Mouse (Mus musculus): Measurements from ENCODE around the gene Katnal1. TPM values are rescaled to one million over a fixed set of nuclear protein-coding genes. Genes with fewer than 3 reads are reported as not detected.

Gene Katnal1
- polyA plus RNA-seq, 1 experiment from 2014 or later, result 39.7 TPM

- ATAC-seq (ENCODE audit: low FRiP score, low read depth), result no peak
- no peak overlapping the region for H3K9ac ChIP-seq (replicated peaks)
- H3K4me3 ChIP-seq, result no peak overlapping the region
- no peaks in the 10 kb centered on the region for H3K36me3 ChIP-seq
- H3K4me2 ChIP-seq (replicated peaks), result no peak overlapping the region
- H3K27me3 ChIP-seq, result no peaks in the 10 kb centered on the region
- H3K9me3 ChIP-seq, result no peaks in the 10 kb centered on the region
- WGBS, result 45% methylated on average over 6 of the region's 6 CpGs
- no peaks in the 10 kb centered on the region for H3K4me1 ChIP-seq
- no peak overlapping the region for H3K27ac ChIP-seq (replicated peaks)
Observed at GRCm38 (mm10) chr5:148952419-148952818, 23.3 kb upstream of the Katnal1 start.

GRCm38 (mm10) chr5:148951360-148951759, 22.2 kb upstream of the Katnal1 start:
- H3K9ac ChIP-seq (replicated peaks), result no peak overlapping the region
- no peaks in the 10 kb centered on the region for H3K36me3 ChIP-seq
- H3K27ac ChIP-seq (replicated peaks), result no peak overlapping the region
- no peaks in the 10 kb centered on the region for H3K4me1 ChIP-seq
- no peak for ATAC-seq (ENCODE audit: low FRiP score, low read depth)
- no peak overlapping the region for H3K4me3 ChIP-seq
- H3K27me3 ChIP-seq, result no peaks in the 10 kb centered on the region
- WGBS, result 95% methylated on average over 5 of the region's 5 CpGs
- H3K9me3 ChIP-seq, result no peaks in the 10 kb centered on the region
- no peak overlapping the region for H3K4me2 ChIP-seq (replicated peaks)

- no peak for ATAC-seq (ENCODE audit: low FRiP score, low read depth)
- H3K4me1 ChIP-seq, result no peaks in the 10 kb centered on the region
Observed at GRCm38 (mm10) chr5:148950064-148950463, 20.9 kb upstream of the Katnal1 start.

GRCm38 (mm10) chr5:148948577-148948976, 19.5 kb upstream of the Katnal1 start:
- Histone ChIP-seq H3K4me1 (peaks cover 4% of the 10 kb centered on the region; the same call in 1 of the 2 replicates), H3K27me3 (no peaks in the 10 kb centered on the region), H3K27ac (replicated peaks) (no peak overlapping the region), H3K4me2 (replicated peaks) (no peak overlapping the region), H3K4me3 (no peak overlapping the region), H3K36me3 (no peaks in the 10 kb centered on the region), H3K9me3 (no peaks in the 10 kb centered on the region), H3K9ac (replicated peaks) (no peak overlapping the region)
- WGBS, result 80% methylated on average over 9 of the region's 9 CpGs
- no peak for ATAC-seq (ENCODE audit: low FRiP score, low read depth)

More at GRCm38 (mm10) chr5:148950064-148950463, 20.9 kb upstream of the Katnal1 start:
- Histone ChIP-seq H3K4me2 (replicated peaks) (no peak overlapping the region), H3K4me3 (no peak overlapping the region), H3K9ac (replicated peaks) (no peak overlapping the region), H3K27me3 (no peaks in the 10 kb centered on the region), H3K27ac (replicated peaks) (no peak overlapping the region), H3K36me3 (no peaks in the 10 kb centered on the region), H3K9me3 (no peaks in the 10 kb centered on the region)
- WGBS, result 71% methylated on average over 15 of the region's 15 CpGs

- Histone ChIP-seq H3K36me3 (no peaks in the 10 kb centered on the region), H3K27ac (replicated peaks) (no peak overlapping the region), H3K4me3 (no peak overlapping the region), H3K4me2 (replicated peaks) (no peak overlapping the region), H3K4me1 (peaks cover 7% of the 10 kb centered on the region; the same call in 1 of the 2 replicates), H3K27me3 (no peaks in the 10 kb centered on the region), H3K9me3 (no peaks in the 10 kb centered on the region), H3K9ac (replicated peaks) (no peak overlapping the region)
- ATAC-seq (ENCODE audit: low FRiP score, low read depth), result no peak
- 82% methylated on average over 3 of the region's 4 CpGs for WGBS
Observed at GRCm38 (mm10) chr5:148947412-148947811, 18.3 kb upstream of the Katnal1 start.

- H3K9me3 ChIP-seq, result no peaks in the 10 kb centered on the region
- H3K27ac ChIP-seq (replicated peaks), result no peak overlapping the region
- H3K27me3 ChIP-seq, result no peaks in the 10 kb centered on the region
- H3K9ac ChIP-seq (replicated peaks), result no peak overlapping the region
- H3K4me3 ChIP-seq, result no peak overlapping the region
- WGBS, result 79% methylated on average over 5 of the region's 5 CpGs
- no peak overlapping the region for H3K4me2 ChIP-seq (replicated peaks)
- peaks cover 7% of the 10 kb centered on the region; the same call in 1 of the 2 replicates for H3K4me1 ChIP-seq
- no peak for ATAC-seq (ENCODE audit: low FRiP score, low read depth)
- no peaks in the 10 kb centered on the region for H3K36me3 ChIP-seq
Observed at GRCm38 (mm10) chr5:148946787-148947186, 17.7 kb upstream of the Katnal1 start.

GRCm38 (mm10) chr5:148945735-148946134, 16.6 kb upstream of the Katnal1 start:
- ATAC-seq (ENCODE audit: low FRiP score, low read depth), result no peak
- H3K27ac ChIP-seq (replicated peaks), result no peak overlapping the region
- H3K9me3 ChIP-seq, result no peaks in the 10 kb centered on the region
- H3K4me1 ChIP-seq, result peaks cover 7% of the 10 kb centered on the region; the same call in 1 of the 2 replicates
- no peaks in the 10 kb centered on the region for H3K36me3 ChIP-seq
- H3K4me2 ChIP-seq (replicated peaks), result no peak overlapping the region
- no peaks in the 10 kb centered on the region for H3K27me3 ChIP-seq
- WGBS, result 70% methylated on average over 2 of the region's 2 CpGs
- no peak overlapping the region for H3K4me3 ChIP-seq
- H3K9ac ChIP-seq (replicated peaks), result no peak overlapping the region

- Histone ChIP-seq H3K4me3 (no peak overlapping the region), H3K9me3 (no peaks in the 10 kb centered on the region), H3K27ac (replicated peaks) (no peak overlapping the region), H3K36me3 (no peaks in the 10 kb centered on the region), H3K9ac (replicated peaks) (no peak overlapping the region), H3K4me1 (peaks cover 17% of the 10 kb centered on the region), H3K4me2 (replicated peaks) (no peak overlapping the region), H3K27me3 (no peaks in the 10 kb centered on the region)
- 75% methylated on average over 8 of the region's 8 CpGs for WGBS
- ATAC-seq (ENCODE audit: low FRiP score, low read depth), result no peak
Observed at GRCm38 (mm10) chr5:148944024-148944423, 14.9 kb upstream of the Katnal1 start.

GRCm38 (mm10) chr5:148943444-148943843, 14.3 kb upstream of the Katnal1 start:
- H3K4me1 ChIP-seq, result peaks cover 17% of the 10 kb centered on the region
- no peaks in the 10 kb centered on the region for H3K36me3 ChIP-seq
- H3K4me3 ChIP-seq, result no peak overlapping the region
- ATAC-seq (ENCODE audit: low FRiP score, low read depth), result no peak
- no peaks in the 10 kb centered on the region for H3K27me3 ChIP-seq
- H3K9me3 ChIP-seq, result no peaks in the 10 kb centered on the region
- H3K4me2 ChIP-seq (replicated peaks), result no peak overlapping the region
- H3K9ac ChIP-seq (replicated peaks), result no peak overlapping the region
- 65% methylated on average over 10 of the region's 10 CpGs for WGBS
- H3K27ac ChIP-seq (replicated peaks), result no peak overlapping the region

GRCm38 (mm10) chr5:148942957-148943356, 13.8 kb upstream of the Katnal1 start:
- 59% methylated on average over 11 of the region's 11 CpGs for WGBS
- Histone ChIP-seq H3K9ac (replicated peaks) (no peak overlapping the region), H3K27ac (replicated peaks) (no peak overlapping the region), H3K9me3 (no peaks in the 10 kb centered on the region), H3K36me3 (no peaks in the 10 kb centered on the region), H3K4me2 (replicated peaks) (no peak overlapping the region), H3K27me3 (no peaks in the 10 kb centered on the region), H3K4me1 (peaks cover 17% of the 10 kb centered on the region), H3K4me3 (no peak overlapping the region)
- ATAC-seq (ENCODE audit: low FRiP score, low read depth), result no peak

- Histone ChIP-seq H3K27me3 (no peaks in the 10 kb centered on the region), H3K4me2 (replicated peaks) (no peak overlapping the region), H3K27ac (replicated peaks) (no peak overlapping the region), H3K36me3 (no peaks in the 10 kb centered on the region), H3K9me3 (no peaks in the 10 kb centered on the region), H3K4me3 (no peak overlapping the region), H3K4me1 (peaks cover 17% of the 10 kb centered on the region), H3K9ac (replicated peaks) (no peak overlapping the region)
- no peak for ATAC-seq (ENCODE audit: low FRiP score, low read depth)
- 94% methylated on average over 6 of the region's 6 CpGs for WGBS
Observed at GRCm38 (mm10) chr5:148942305-148942704, 13.2 kb upstream of the Katnal1 start.

GRCm38 (mm10) chr5:148941867-148942266, 12.7 kb upstream of the Katnal1 start:
- WGBS, result 90% methylated on average over 10 of the region's 10 CpGs
- peaks cover 17% of the 10 kb centered on the region for H3K4me1 ChIP-seq
- H3K4me2 ChIP-seq (replicated peaks), result no peak overlapping the region
- no peaks in the 10 kb centered on the region for H3K9me3 ChIP-seq
- no peaks in the 10 kb centered on the region for H3K36me3 ChIP-seq
- no peak overlapping the region for H3K4me3 ChIP-seq
- no peak overlapping the region for H3K27ac ChIP-seq (replicated peaks)
- no peak overlapping the region for H3K9ac ChIP-seq (replicated peaks)
- no peaks in the 10 kb centered on the region for H3K27me3 ChIP-seq
- no peak for ATAC-seq (ENCODE audit: low FRiP score, low read depth)

- Histone ChIP-seq H3K4me3 (no peak overlapping the region), H3K4me1 (peaks cover 17% of the 10 kb centered on the region), H3K9ac (replicated peaks) (no peak overlapping the region), H3K27me3 (no peaks in the 10 kb centered on the region), H3K4me2 (replicated peaks) (no peak overlapping the region), H3K36me3 (no peaks in the 10 kb centered on the region), H3K9me3 (0 out of 2 replicates have a peak, but pooled peaks cover 3% of the 10 kb centered on the region), H3K27ac (replicated peaks) (no peak overlapping the region)
- no peak for ATAC-seq (ENCODE audit: low FRiP score, low read depth)
- 52% methylated on average over 11 of the region's 11 CpGs for WGBS
Observed at GRCm38 (mm10) chr5:148939948-148940382, 10.8 kb upstream of the Katnal1 start.
